Mouse (Mus musculus) hindbrain, embryonic 16.5 days (tissue): ENCODE measurements around the gene Cldn22. TPM values are rescaled to one million over a fixed set of nuclear protein-coding genes. Genes with fewer than 3 reads are reported as not detected.
"Not testable (repeated sequence)": the region's sequence is repeated elsewhere in the genome, so short reads cannot be mapped to it uniquely, and the experiment has no call there.

Source experiments
- ATAC-seq: fragments of 200-750 bp; cut with Nextera tagmentation; 2 replicates; pipeline ENCODE4 v1.8.0; 2017; ENCODE audit warnings: moderate TSS enrichment, moderate library complexity
- H3K27ac ChIP-seq: fragments of 300-500 bp; sonication (generic); 2 replicates; pipeline ENCODE4 v1.5.1; 2014; ENCODE audit warnings: low read depth, mild to moderate bottlenecking, control low read depth, low read length, moderate library complexity
- H3K27me3 ChIP-seq: fragments of 300-500 bp; sonication (generic); replicated peaks from 2 replicates; pipeline ENCODE4 v1.6.1; 2014; ENCODE audit warnings: low read length; ENCODE audit not compliant: control insufficient read depth, insufficient read depth
- H3K36me3 ChIP-seq: fragments of 300-500 bp; sonication (generic); 2 replicates; pipeline ENCODE4 v1.6.1; 2014; ENCODE audit warnings: mild to moderate bottlenecking, low read length, moderate library complexity, mixed read lengths; ENCODE audit not compliant: control insufficient read depth, insufficient read depth
- H3K4me1 ChIP-seq: fragments of 300-500 bp; sonication (generic); 2 replicates; pipeline ENCODE4 v1.6.1; 2014; ENCODE audit warnings: low read depth, low read length; ENCODE audit not compliant: control insufficient read depth, insufficient read depth
- H3K4me2 ChIP-seq: fragments of 300-500 bp; sonication (generic); 2 replicates; pipeline ENCODE4 v1.6.1; 2014; ENCODE audit warnings: mild to moderate bottlenecking, low read length, control low read depth, moderate library complexity
- H3K4me3 ChIP-seq: fragments of 300-500 bp; sonication (generic); 2 replicates; pipeline ENCODE4 v1.5.1; 2014; ENCODE audit warnings: mild to moderate bottlenecking, low read length, control low read depth, moderate library complexity
- H3K9ac ChIP-seq: fragments of 300-500 bp; sonication (generic); 2 replicates; pipeline ENCODE4 v1.6.1; 2014; ENCODE audit warnings: low read depth, mild to moderate bottlenecking, control low read depth, low read length, moderate library complexity
- H3K9me3 ChIP-seq: fragments of 300-500 bp; sonication (generic); 2 replicates; pipeline ENCODE4 v1.6.1; 2014; ENCODE audit warnings: mild to moderate bottlenecking, low read length, moderate library complexity; ENCODE audit not compliant: control insufficient read depth
- WGBS: fragments of 180-500 bp; shearing (Covaris S2); extraction: QIAGEN DNeasy Blood & Tissue Kit; methylation state at CpG from one replicate; pipeline ENCODE4 v1.1.7; 2014; 5-methylcytosine and 5-hydroxymethylcytosine counted together
- polyA plus RNA-seq: library from polyadenylated mRNA; unstranded; fragments of >200 nt; fragmentation: Nextera tagmentation; extraction: Ambion mirVana; gene quantifications from 2 replicates; pipeline ENCODE4 v1.2.1, GENCODE M21; 2015

Gene Cldn22
- polyA plus RNA-seq, 1 experiment from 2014 or later = not detected

DNA sequence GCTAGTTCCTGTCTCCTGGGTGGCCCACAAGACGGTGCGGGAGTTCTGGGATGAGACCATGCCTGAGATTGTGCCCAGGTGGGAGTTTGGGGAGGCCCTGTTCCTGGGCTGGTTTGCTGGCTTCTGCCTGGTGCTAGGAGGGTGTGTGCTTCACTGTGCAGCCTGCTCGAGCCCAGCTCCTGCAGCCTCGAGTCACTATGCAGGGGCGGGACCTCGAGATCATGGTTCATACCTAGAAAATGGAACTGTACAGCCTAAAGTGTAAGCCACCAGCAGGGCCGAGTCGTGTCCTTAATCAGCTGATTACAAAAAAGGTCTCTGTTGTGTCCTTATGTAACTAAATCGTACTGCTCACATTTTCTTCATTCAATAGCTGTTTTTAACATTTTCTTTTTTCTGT, 1.7 kb upstream of the Cldn22 start:
- WGBS = 90% methylated on average over 7 of the region's 9 CpGs
- H3K27me3 ChIP-seq, H3K36me3 ChIP-seq, ATAC-seq, H3K4me3 ChIP-seq, H3K4me2 ChIP-seq, H3K9ac ChIP-seq, H3K27ac ChIP-seq, H3K9me3 ChIP-seq, H3K4me1 ChIP-seq: not testable (repeated sequence)

- H3K27ac ChIP-seq = no peak overlapping the region
- no peaks in the 10 kb centered on the region for H3K9me3 ChIP-seq
- WGBS = 63% methylated on average over 10 of the region's 10 CpGs
- no peaks in the 10 kb centered on the region for H3K4me1 ChIP-seq
- no peaks in the 10 kb centered on the region for H3K36me3 ChIP-seq
- ATAC-seq = no peak
- H3K4me2 ChIP-seq = no peak overlapping the region
- no peak overlapping the region for H3K9ac ChIP-seq
- no peak overlapping the region for H3K4me3 ChIP-seq
- H3K27me3 ChIP-seq = no peaks in the 10 kb centered on the region; the same call in 1 of the 2 replicates
Observed at GRCm38 (mm10) chr8:47823777-47824176, 505 bp upstream of the Cldn22 start.

GRCm38 (mm10) chr8:47825596-47825995, 1.3 kb downstream of the Cldn22 start:
- Histone ChIP-seq H3K4me2 (no peak overlapping the region), H3K27ac (no peak overlapping the region), H3K27me3 (no peaks in the 10 kb centered on the region; the same call in 1 of the 2 replicates), H3K4me3 (no peak overlapping the region), H3K9ac (no peak overlapping the region), H3K36me3 (no peaks in the 10 kb centered on the region), H3K9me3 (no peaks in the 10 kb centered on the region), H3K4me1 (no peaks in the 10 kb centered on the region)
- ATAC-seq = no peak
- 66% methylated on average over 5 of the region's 5 CpGs for WGBS

- no peaks in the 10 kb centered on the region; the same call in 1 of the 2 replicates for H3K27me3 ChIP-seq
- 90% methylated on average over 9 of the region's 9 CpGs for WGBS
- H3K9me3 ChIP-seq = no peaks in the 10 kb centered on the region
- no peak overlapping the region for H3K4me2 ChIP-seq
- no peaks in the 10 kb centered on the region for H3K36me3 ChIP-seq
- no peak overlapping the region for H3K4me3 ChIP-seq
- no peak overlapping the region for H3K27ac ChIP-seq
- H3K9ac ChIP-seq = no peak overlapping the region
- no peak for ATAC-seq
- no peaks in the 10 kb centered on the region for H3K4me1 ChIP-seq
Observed at GRCm38 (mm10) chr8:47826911-47827310, 2.6 kb downstream of the Cldn22 start.

DNA sequence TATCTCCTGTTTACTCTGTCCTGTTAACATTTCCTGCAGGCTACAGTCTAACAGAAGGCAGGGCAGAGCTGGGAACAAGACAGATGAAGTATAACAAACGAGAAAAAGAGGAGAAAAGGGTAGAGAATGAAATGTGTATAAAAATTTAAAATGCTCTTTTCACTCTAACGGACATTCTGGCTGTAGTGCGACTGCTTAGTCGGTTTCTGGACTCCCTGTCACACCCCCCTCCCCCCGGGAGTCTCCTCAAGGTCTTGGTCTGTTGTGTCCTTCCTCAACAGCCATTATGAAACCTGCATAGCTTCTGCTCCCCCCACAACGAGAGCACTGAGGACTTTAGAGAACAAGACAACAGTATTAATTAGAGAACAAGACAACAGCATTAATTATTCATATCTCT, 8.3 kb downstream of the Cldn22 start:
- Histone ChIP-seq H3K4me2 (no peak overlapping the region), H3K27me3 (no peaks in the 10 kb centered on the region), H3K9me3 (no peaks in the 10 kb centered on the region), H3K9ac (no peak overlapping the region), H3K36me3 (no peaks in the 10 kb centered on the region), H3K27ac (no peak overlapping the region), H3K4me3 (no peak overlapping the region), H3K4me1 (no peaks in the 10 kb centered on the region)
- 65% methylated on average over 6 of the region's 6 CpGs for WGBS
- ATAC-seq = no peak

DNA sequence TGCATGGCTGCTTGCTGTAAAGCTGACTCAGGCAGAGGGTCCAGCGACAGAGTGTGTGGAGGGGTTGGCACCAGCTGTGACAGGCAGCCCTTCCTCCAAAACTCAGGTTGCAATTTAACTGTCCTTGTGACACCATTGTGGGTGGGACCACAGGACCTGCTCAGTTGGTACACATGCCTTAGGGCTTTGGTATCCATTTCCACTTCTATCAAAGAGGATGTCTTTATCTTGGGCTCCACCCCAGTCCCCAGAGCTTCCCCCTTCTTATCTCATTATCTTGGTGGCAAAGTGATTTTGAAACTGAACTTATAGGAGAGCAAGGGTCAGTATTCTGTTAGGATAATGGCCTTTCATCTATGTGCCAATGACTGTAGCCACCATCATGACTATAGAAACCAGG, 9.7 kb downstream of the Cldn22 start:
- no peaks in the 10 kb centered on the region for H3K4me1 ChIP-seq
- H3K4me2 ChIP-seq = no peak overlapping the region
- H3K9ac ChIP-seq = no peak overlapping the region
- no peak overlapping the region for H3K4me3 ChIP-seq
- WGBS = 60% methylated on average over 1 of the region's 1 CpGs
- no peak for ATAC-seq
- no peaks in the 10 kb centered on the region for H3K27me3 ChIP-seq
- H3K36me3 ChIP-seq = no peaks in the 10 kb centered on the region; the same call in 1 of the 2 replicates
- H3K9me3 ChIP-seq = no peaks in the 10 kb centered on the region
- H3K27ac ChIP-seq = no peak overlapping the region

DNA sequence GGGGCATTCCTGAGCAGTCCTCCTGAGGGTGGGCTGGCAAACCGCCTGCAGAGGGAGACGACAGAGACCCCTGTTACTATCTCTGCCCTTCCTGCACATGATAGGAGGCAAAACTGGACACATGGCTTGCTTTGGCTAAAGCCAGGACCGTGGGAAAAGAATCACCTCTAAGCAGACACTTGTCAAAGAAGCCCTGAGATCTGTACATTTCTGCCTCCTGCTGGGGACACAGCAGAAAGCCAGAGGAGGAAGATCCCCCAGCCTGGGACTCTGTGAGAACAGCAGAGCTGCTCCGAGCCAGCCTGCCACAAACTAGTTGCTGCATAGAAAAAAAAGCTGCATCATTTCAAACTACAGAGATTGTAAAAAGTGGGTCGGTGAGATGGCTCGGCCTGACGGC, 18.8 kb downstream of the Cldn22 start:
- no peak overlapping the region for H3K27ac ChIP-seq
- WGBS = 79% methylated on average over 7 of the region's 7 CpGs
- H3K9ac ChIP-seq = no peak overlapping the region
- no peaks in the 10 kb centered on the region for H3K9me3 ChIP-seq
- H3K36me3 ChIP-seq = peaks cover 14% of the 10 kb centered on the region
- H3K4me3 ChIP-seq = no peak overlapping the region
- H3K4me2 ChIP-seq = no peak overlapping the region
- H3K27me3 ChIP-seq = no peaks in the 10 kb centered on the region
- no peaks in the 10 kb centered on the region for H3K4me1 ChIP-seq
- no peak for ATAC-seq

DNA sequence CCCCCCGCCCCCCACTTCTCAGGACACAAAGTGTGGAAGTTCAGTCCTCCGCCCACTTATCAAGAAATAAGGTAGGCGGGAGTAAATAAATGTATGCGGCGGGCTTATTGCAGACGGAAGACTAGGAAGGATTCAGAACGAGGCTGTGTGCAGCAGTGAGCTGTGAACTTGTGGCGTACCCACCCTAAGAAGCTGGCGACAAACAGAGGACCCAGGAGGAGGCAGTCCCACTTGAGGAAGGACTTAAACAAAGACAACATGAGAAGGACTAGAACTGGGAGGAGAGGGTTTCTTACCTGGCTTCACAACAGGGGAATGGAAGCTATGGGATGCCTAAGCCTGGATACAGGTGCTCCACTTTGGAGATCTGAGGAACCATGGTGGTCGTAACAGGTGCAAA, 19.4 kb downstream of the Cldn22 start:
- Histone ChIP-seq H3K9me3 (no peaks in the 10 kb centered on the region), H3K4me2 (no peak overlapping the region), H3K36me3 (peaks cover 15% of the 10 kb centered on the region), H3K27me3 (no peaks in the 10 kb centered on the region), H3K4me1 (no peaks in the 10 kb centered on the region), H3K4me3 (no peak overlapping the region), H3K27ac (no peak overlapping the region), H3K9ac (no peak overlapping the region)
- ATAC-seq = no peak
- WGBS = 95% methylated on average over 10 of the region's 10 CpGs

DNA sequence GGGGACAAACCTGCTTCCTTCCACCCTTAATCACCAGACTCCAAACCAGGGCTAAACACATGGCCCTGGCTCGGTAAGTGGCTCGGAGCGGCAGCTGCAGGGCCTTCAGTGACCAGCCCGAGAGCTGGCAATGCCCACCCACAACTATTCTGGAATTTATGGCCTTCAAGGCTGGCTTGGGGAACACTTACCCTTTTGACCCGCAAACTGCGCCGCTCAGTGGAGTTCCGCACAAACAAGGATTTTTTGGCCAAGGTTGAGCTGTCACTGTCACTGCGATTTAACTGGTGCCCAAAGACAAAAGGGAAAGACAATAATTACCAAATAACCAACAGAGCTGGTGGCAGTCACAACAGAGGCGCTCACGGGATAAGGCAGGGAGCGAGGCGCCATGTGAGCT, 21.7 kb downstream of the Cldn22 start:
- H3K9ac ChIP-seq = no peak overlapping the region
- H3K4me3 ChIP-seq = no peak overlapping the region
- H3K36me3 ChIP-seq = 0 out of 2 replicates have a peak, but pooled peaks cover 11% of the 10 kb centered on the region
- no peaks in the 10 kb centered on the region for H3K9me3 ChIP-seq
- H3K27ac ChIP-seq = no peak overlapping the region
- H3K4me1 ChIP-seq = no peaks in the 10 kb centered on the region
- ATAC-seq = no peak
- no peak overlapping the region for H3K4me2 ChIP-seq
- WGBS = 56% methylated on average over 13 of the region's 13 CpGs
- no peaks in the 10 kb centered on the region for H3K27me3 ChIP-seq

GRCm38 (mm10) chr8:47847161-47847560, 22.9 kb downstream of the Cldn22 start:
- H3K9me3 ChIP-seq = no peaks in the 10 kb centered on the region
- no peak overlapping the region for H3K4me2 ChIP-seq
- H3K4me3 ChIP-seq = no peak overlapping the region
- ATAC-seq = no peak
- no peaks in the 10 kb centered on the region for H3K27me3 ChIP-seq
- no peak overlapping the region for H3K27ac ChIP-seq
- 86% methylated on average over 14 of the region's 14 CpGs for WGBS
- 0 out of 2 replicates have a peak, but pooled peaks cover 11% of the 10 kb centered on the region for H3K36me3 ChIP-seq
- H3K4me1 ChIP-seq = no peaks in the 10 kb centered on the region
- no peak overlapping the region for H3K9ac ChIP-seq
